Mouse (Mus musculus) left cerebral cortex, adult 11 months (tissue): ENCODE data around the gene Itga8.

ENCODE experiments used
- DNase-seq: peaks from one replicate; pipeline ENCODE4 v3.0.0; 2022; ENCODE audit warnings: low spot score

The Itga8 gene

GRCm38 (mm10) chr2:12301431-12302170 is at the start of gene Itga8:
Gene Itga8, minus strand, starts transcription at chr2:12301922.
- DNase-seq: peak; percentile 51

DNA sequence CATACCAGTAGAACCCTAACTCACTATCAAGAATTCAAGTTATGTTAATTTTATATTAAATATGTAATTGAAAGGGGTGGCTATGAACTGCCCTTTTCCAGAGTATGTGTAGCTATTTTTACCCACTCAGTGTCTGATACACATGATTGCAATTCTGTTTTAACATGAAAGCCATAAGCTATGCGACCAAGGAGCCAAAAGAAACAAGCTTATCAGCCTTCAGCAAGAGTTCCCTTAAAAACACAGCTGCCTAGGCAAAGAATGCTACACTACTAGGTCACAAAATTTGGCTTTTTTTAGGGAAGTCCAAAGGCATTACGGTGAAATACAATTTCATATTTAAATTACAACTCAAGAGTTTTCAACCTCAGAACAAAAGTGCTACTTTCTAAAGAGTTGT is 47.2 kb upstream of the Itga8 start:
- DNase-seq: no peak

DNA sequence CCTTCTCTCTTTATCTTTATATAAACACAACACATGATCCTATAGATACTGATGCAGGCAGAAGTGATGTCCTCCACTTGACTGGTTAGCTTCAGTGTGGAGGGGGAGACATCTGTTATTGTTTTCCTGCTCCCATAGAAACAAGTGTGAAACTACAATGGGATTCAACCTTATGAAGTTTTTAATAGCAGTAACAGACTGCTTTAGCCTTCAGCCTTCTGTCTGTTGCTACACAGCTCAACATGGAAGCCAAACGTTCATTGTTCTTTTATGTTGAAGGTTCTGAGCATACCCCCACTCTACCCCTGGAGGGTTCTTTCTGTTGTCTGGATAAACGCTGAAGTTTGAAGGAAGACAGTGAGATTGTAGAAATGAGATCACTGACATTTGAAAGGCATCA is 30.2 kb upstream of the Itga8 start:
- DNase-seq: no peak

GRCm38 (mm10) chr2:12329620-12330019 is 27.9 kb upstream of the Itga8 start:
- DNase-seq: no peak

GRCm38 (mm10) chr2:12329068-12329407 is 27.3 kb upstream of the Itga8 start:
- no peak for DNase-seq

DNA sequence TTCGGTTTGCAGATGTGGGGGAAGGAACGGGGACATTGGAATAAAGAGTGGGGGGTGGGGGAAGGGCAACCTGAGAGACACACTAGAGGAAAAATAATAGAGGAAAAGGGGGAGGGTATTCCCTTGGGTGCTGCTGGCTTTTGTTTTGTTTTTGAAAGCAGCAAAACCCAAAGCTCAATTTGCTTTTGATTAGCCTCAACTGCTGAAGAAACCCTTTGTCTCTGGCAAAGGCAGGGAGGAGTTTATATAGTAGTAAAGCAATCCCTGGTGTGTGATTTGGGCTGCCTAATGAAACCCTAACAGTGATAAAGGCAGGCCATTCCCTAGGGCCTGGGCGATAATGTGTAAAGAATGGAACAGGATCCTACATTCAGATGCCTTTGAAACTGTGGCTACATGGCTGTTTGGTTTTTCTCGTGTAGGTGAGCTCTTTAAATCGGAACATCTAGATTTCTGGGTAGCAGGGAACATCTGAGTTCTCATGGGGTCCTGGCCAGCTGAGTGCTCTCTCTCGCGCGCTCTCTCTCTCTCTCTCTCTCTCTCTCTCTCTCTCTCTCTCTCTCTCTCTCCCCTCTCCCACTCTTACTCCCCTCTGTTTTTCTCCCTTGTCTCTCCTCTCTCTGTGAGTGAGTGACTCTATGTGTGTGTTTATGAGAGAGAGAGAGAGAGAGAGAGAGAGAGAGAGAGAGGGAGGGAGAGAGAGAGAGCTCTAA is 26.8 kb upstream of the Itga8 start:
- no peak for DNase-seq

DNA sequence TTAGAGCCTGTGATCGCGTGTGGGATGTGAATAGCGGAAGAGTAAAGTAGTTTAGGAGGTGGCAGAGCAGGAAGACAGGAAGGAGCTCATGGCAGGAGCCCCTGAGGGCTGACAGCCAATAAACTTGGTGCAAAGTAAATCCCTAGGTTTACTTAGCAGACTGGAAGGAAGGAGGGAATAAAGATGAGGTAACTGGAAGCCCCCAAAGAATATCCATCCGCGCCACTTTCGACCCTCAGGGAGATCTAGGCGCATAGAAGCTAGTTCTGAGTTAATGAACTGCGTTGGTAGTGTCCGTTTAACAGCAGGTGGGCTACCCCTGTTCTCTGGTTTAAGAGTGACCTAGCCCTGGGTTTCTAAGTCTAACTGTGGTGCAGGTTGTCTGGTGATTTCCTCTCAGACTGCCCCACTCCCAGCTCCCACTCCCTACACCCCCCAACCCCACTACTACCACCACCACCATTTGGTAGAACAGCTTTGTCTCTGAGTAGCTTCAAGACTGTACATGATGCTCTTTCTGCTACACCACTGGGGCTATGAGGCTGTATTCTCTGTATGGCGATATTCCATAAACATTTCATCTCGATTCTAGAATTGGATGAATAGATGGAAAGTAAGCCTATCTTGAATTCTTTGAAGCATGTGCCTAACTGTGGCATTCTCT is 26.1 kb upstream of the Itga8 start:
- DNase-seq: no peak

DNA sequence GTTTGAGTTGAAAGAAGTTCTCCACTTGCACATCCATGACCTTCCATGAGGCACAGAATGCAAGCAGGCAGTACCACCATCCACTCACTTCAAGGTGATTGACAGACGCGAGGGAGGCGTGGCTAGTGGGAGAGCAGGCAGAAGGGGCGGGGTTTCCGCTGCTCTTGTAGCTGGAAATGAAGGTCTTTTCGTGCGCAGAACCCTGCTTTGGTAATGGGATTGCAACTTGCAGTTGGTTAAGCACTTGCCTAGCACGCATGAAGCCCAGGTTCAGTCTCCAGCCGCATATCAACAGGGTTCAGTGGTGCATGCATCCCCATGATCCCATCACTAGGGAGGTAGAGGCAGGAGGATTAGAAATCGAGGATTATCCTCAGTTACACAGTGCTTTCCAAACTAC is 25.5 kb upstream of the Itga8 start:
- DNase-seq: no peak

DNA sequence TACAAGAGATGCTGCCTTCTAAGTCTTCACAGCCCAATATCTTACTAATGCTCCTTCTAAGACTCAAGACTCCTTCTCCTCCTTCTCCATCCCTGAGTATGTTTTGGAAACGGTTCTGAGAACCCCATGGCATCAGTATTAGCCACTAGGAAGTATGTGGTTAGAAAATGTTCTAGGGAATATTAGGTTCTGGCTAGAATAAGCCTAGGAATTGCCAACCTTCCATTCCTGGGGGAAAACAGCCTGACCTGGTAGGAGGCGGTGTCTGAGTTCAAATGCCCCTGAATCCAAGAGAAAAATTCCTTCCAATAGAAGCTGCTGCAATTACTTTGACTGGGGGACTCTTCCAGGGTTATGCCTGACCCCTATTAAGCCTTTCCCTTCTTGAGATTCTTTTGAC is 24.1 kb upstream of the Itga8 start:
- no peak for DNase-seq

DNA sequence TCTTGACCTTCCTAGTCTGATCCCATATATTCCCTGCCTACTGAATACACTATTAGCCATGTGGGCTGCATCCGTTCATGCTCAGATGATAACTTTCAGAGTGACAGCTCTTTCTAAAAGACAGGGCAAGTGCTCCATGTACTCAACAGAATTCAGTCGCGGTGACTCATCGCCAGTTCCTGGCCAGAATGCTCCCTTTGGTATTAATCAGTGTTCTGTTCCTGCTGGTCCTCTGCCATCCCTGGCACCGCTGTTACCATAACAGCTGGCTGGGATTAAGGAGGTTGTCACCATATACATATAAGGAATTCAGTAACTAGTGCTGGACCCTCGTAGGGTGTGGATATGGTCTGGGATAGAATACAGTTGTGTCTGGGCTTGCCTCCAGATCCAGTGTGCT is 23.7 kb upstream of the Itga8 start:
- no peak for DNase-seq

GRCm38 (mm10) chr2:12320914-12321313 is 19.2 kb upstream of the Itga8 start:
- no peak for DNase-seq

- DNase-seq: no peak
Measured at GRCm38 (mm10) chr2:12318715-12319114, 17.0 kb upstream of the Itga8 start.

DNA sequence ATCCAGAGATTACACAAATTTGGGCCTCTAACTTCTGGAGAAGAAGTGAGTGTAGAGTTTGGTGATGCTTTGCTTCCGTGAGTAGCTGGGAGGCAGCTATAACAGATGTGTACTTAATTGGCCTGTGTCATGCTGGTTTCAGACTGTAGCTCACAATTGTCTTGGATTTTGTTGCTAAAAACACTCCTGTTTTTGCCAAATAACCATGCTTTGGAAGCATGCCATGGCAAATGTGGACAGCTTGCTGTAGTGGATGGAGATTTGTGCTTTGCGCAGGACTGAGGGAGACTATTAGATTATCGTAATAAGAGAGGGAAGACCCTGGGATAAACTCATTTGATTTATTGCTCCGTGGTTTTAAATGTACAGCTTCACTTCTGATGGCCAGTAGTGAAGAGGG is 16.3 kb upstream of the Itga8 start:
- DNase-seq: no peak

GRCm38 (mm10) chr2:12317343-12317742 is 15.6 kb upstream of the Itga8 start:
- no peak for DNase-seq

DNA sequence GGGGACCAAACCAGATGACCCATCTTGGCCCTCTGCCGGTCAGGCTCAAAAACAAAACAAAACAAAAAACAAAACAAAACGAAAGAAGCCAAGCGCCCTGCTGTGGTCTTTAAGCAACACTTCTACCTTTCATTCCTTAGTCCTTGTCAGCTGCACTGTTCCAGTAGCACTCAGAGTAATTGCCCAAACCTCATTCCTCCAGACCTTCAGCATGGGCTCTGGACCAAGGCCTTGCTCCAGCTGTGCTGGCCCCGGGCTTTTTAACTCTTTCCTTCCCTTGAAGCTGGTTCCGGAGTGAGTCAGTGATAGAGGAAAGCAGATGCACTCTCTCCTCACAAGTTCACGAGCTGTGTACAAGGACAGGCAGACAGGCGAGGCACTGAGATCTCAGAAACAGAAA is 14.6 kb upstream of the Itga8 start:
- DNase-seq: no peak

- DNase-seq: no peak
Measured at GRCm38 (mm10) chr2:12314028-12314427, 12.3 kb upstream of the Itga8 start.

DNA sequence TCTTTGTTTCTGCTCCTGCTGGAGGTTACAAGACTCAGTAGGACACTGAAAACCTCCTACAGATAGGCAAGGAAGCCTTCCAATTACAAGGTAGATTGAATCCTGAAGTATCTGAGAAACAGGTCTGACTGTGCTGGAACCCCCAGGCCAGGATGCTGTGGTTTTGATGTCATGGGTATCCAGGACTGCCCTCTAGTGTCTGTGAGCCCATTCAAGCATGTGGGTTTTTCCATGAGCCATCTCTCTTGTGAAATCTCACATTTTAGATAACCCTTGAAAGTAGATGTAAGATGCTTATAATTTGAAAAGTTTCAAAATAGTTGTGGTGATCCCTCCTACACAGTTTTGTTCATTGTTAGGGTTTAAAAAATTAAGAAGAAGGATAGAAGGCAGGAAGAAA is 6.7 kb upstream of the Itga8 start:
- DNase-seq: no peak

GRCm38 (mm10) chr2:12307311-12307710 is 5.6 kb upstream of the Itga8 start:
- no peak for DNase-seq

DNA sequence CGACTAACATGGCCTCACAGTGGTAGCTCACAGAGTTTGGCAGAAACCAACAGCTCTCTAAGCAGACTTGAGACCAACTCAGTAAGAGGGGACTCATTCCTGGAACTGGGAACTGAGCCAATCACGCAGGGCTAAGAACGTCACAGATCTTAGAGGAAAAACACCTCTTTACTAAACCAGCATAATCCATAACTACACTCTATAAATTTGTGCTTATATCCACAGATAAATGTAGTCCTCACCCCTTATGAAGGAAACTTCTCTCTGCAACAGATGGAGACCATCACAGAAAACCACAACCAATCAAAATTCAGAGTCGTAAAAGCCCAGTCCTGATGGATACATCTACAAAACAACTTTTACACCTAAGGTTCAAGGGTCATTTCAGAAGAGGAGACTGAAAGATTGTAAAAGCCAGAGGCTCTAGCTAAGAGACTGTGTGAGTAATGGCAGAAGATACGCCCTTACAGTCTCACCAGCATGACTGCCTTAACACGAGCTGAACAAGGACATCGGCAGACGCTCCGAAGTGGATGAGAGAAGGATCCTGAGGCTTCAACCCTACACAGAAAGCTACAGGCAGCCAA is 3.4 kb upstream of the Itga8 start:
- DNase-seq: no peak

DNA sequence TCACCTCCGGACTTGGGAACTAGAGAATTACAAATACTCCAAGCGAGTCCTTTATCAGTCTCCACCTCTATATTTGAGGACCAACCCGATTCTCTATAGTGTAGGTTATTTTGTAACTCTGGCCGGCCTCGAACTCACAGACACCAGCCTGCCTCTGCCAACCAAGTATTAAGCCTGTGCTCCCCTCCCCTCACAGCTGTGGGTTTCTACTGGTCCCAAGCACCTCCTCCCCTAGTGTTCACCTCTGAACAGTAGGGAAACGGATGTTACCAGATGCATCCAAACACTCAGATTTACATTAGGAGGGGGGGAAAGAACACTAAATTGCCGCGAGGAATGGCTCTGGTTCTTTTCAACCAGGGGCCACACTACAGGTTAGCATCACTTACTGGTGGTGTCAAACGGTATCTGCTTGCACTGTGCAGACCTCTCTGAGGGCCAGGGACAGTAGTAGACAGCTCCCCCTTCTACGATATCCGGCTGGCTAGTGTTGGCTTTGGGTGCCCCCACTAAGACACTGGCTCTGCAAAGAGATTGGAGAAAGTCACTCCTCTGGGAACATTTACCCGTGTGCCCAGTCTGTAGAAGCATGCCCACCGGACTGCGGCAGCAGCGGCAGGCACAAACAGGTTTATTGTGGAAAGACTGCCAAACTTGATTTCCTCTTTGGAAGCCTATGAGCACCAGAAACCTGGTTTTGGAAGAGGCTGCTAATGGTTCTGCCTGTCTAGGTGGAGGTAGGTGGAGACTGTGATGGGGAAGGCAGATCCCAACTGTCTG is 1.1 kb downstream of the Itga8 start:
- no peak for DNase-seq

- DNase-seq: no peak
Measured at GRCm38 (mm10) chr2:12297287-12297686, 4.4 kb downstream of the Itga8 start.

DNA sequence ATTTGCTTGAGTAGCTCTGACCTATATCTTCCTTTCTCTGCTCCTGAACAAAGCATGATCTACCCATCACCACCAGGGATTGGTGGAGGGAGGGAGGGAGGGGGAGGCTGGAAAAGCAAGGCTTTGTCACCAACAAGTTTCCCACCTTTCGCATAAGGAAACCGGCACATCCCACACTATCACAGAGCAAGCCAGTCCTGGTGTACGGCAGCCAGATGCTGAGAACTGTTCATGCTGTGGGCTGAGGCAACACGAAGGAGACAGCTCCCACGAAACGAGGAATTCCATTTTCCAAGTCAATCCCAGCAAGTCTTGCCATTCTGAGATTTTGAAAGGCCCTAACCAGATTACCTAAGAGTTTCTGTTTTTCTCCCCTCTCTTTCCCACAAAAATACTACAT is 6.6 kb downstream of the Itga8 start:
- peak; percentile 47 for DNase-seq
